Mouse (Mus musculus) spleen, postnatal 14 days (tissue): Measurements from ENCODE around the gene Man1a2.

Experiments
- DNase-seq, 2 experiments: peaks; one replicate each; pipeline ENCODE4 v3.0.0; 2021 to 2022; ENCODE audit warnings: low spot score in 2 of 2

Man1a2 gene

GRCm38 (mm10) chr3:100685763-100686370, 564 bp upstream of the Man1a2 start:
- peak; percentile 45 to 53 for DNase-seq

- DNase-seq, result peak in 1 of 2 experiments; percentile 17
Measured at GRCm38 (mm10) chr3:100684234-100684975, 898 bp downstream of the Man1a2 start.

- no peak for DNase-seq
Measured at GRCm38 (mm10) chr3:100682841-100683240, 2.5 kb downstream of the Man1a2 start.

- no peak for DNase-seq
Measured at GRCm38 (mm10) chr3:100682281-100682680, 3.0 kb downstream of the Man1a2 start.

- no peak for DNase-seq
Measured at GRCm38 (mm10) chr3:100681448-100682092, 3.7 kb downstream of the Man1a2 start.

GRCm38 (mm10) chr3:100680226-100680625, 5.1 kb downstream of the Man1a2 start:
- no peak for DNase-seq

- no peak for DNase-seq
Measured at GRCm38 (mm10) chr3:100678951-100679570, 6.2 kb downstream of the Man1a2 start.

GRCm38 (mm10) chr3:100675146-100675545, 10.2 kb downstream of the Man1a2 start:
- DNase-seq, result no peak

GRCm38 (mm10) chr3:100670412-100670811, 14.9 kb downstream of the Man1a2 start:
- no peak for DNase-seq

- no peak for DNase-seq
Measured at GRCm38 (mm10) chr3:100653291-100653690, 32.0 kb downstream of the Man1a2 start.

- DNase-seq, result no peak
Measured at GRCm38 (mm10) chr3:100641581-100641980, 43.7 kb downstream of the Man1a2 start.

GRCm38 (mm10) chr3:100636255-100636654, 49.0 kb downstream of the Man1a2 start:
- no peak for DNase-seq

GRCm38 (mm10) chr3:100634821-100635220, 50.5 kb downstream of the Man1a2 start:
- DNase-seq, result no peak

GRCm38 (mm10) chr3:100618511-100618910, 66.8 kb downstream of the Man1a2 start:
- DNase-seq, result no peak

GRCm38 (mm10) chr3:100610916-100611315, 74.4 kb downstream of the Man1a2 start:
- no peak for DNase-seq

- no peak for DNase-seq
Measured at GRCm38 (mm10) chr3:100604539-100604938, 80.8 kb downstream of the Man1a2 start.

- DNase-seq, result no peak
Measured at GRCm38 (mm10) chr3:100599265-100599820, 86.0 kb downstream of the Man1a2 start.

- DNase-seq, result no peak
Measured at GRCm38 (mm10) chr3:100591053-100591452, 94.2 kb downstream of the Man1a2 start.

- DNase-seq, result no peak
Measured at GRCm38 (mm10) chr3:100582721-100583355, 102.5 kb downstream of the Man1a2 start.

GRCm38 (mm10) chr3:100572571-100573183, 112.6 kb downstream of the Man1a2 start:
- no peak for DNase-seq
